Mouse (Mus musculus) ES-E14 (cell line): ENCODE measurements around the gene Glrb. TPM values are rescaled to one million over a fixed set of nuclear protein-coding genes. Genes with fewer than 3 reads are reported as not detected.

Experiments used
- DNase-seq: peaks from one replicate; pipeline ENCODE4 v3.0.0-alpha.2; 2013; ENCODE audit warnings: low read depth, low spot score
- H3K27ac ChIP-seq: 2 replicates; pipeline ENCODE4 v1.5.1; 2012; ENCODE audit warnings: low read depth, mild to moderate bottlenecking, low read length, moderate library complexity, mixed read lengths; ENCODE audit not compliant: poor library complexity, insufficient read depth, severe bottlenecking
- H3K36me3 ChIP-seq: 2 replicates; pipeline ENCODE4 v1.6.1; 2012; ENCODE audit warnings: mild to moderate bottlenecking, low read length, moderate library complexity, mixed read lengths; ENCODE audit not compliant: control insufficient read depth, poor library complexity, insufficient read depth, severe bottlenecking
- H3K4me1 ChIP-seq, 2 experiments: fragments of 150-350 bp in 1 of 2; sonication (generic) in 1 of 2; 2 replicates each; pipeline ENCODE4 v1.6.1; 2012; ENCODE audit warnings: low read length in 2 of 2, mild to moderate bottlenecking in 1 of 2, mixed read lengths in 1 of 2; ENCODE audit not compliant: control insufficient read depth in 2 of 2, insufficient read depth in 2 of 2, poor library complexity in 1 of 2
- H3K4me3 ChIP-seq, 2 experiments: fragments of 150-350 bp in 1 of 2; sonication (generic) in 1 of 2; 2 replicates each; pipeline ENCODE4 v1.5.1; 2012; ENCODE audit warnings: low read length in 2 of 2, low read depth in 1 of 2, mild to moderate bottlenecking in 1 of 2, mixed read lengths in 1 of 2; ENCODE audit not compliant: insufficient read depth in 1 of 2, poor library complexity in 1 of 2, severe bottlenecking in 1 of 2
- H3K9ac ChIP-seq: 2 replicates; pipeline ENCODE4 v1.6.1; 2012; ENCODE audit warnings: low read depth, mild to moderate bottlenecking, low read length, mixed read lengths; ENCODE audit not compliant: poor library complexity, insufficient read depth, severe bottlenecking
- H3K9me3 ChIP-seq: fragments of 150-350 bp; sonication (generic); 2 replicates; pipeline ENCODE4 v1.6.1; 2012; ENCODE audit warnings: low read depth, mild to moderate bottlenecking, low read length; ENCODE audit not compliant: control insufficient read depth, insufficient read depth
- CHD2 ChIP-seq: IDR thresholded peaks from 2 replicates; pipeline ENCODE4 v1.6.1; 2014; ENCODE audit warnings: mild to moderate bottlenecking, low read depth, low read length, inconsistent platforms
- HCFC1 ChIP-seq: IDR thresholded peaks from 2 replicates; pipeline ENCODE4 v1.6.1; 2012; ENCODE audit warnings: low read length, inconsistent platforms, borderline replicate concordance; ENCODE audit not compliant: insufficient read depth
- MAFK ChIP-seq: IDR thresholded peaks from 2 replicates; pipeline ENCODE4 v1.6.1; 2014; ENCODE audit warnings: mild to moderate bottlenecking, low read depth, low read length, inconsistent platforms; ENCODE audit not compliant: insufficient read depth
- ZC3H11A ChIP-seq: IDR thresholded peaks from 2 replicates; pipeline ENCODE4 v1.6.1; 2012; ENCODE audit warnings: low read depth, mild to moderate bottlenecking, inconsistent platforms, low read length, borderline replicate concordance
- ZNF384 ChIP-seq: IDR thresholded peaks from 2 replicates; pipeline ENCODE4 v1.6.1; 2012; ENCODE audit warnings: low read depth, low read length, inconsistent platforms
- in situ Hi-C, 2 experiments: fragments of 600-800 bp; cut with MboI; formaldehyde crosslinking; loops; one replicate each; pipeline ENCODE4 v1.15.1; 2025; ENCODE audit warnings: low sequenced_read_pairs in 2 of 2, inconsistent platforms in 1 of 2; ENCODE audit not compliant: unreplicated experiment in 2 of 2
- total RNA-seq: library from RNA; depleted of rRNA; stranded (reverse); fragments of 300-350 nt; gene quantifications from 2 replicates; pipeline ENCODE4 v1.2.3, GENCODE M21; 2012

The Glrb gene
- total RNA-seq, 1 experiment: 1.4 TPM

DNA sequence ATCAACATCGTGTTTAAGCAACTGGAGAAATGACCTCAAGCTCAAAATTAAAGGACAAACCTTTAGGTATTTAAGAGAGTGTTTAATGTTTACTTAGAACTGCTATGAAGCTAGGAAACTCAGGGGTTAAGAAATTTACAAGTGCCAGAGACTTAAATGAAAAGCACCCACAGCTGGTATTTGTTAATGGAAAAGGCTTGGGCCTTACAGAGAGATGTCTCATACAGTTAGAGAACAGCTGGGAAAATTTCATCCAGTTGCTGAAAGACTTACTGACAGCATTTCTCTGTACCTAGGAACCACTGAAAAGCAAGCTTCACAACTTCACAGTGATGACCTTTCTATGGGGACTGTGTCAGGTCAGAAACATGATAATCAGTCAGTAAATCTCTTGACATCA, 28.3 kb downstream of the Glrb start:
- no peak overlapping the region for H3K4me3 ChIP-seq
- no peaks in the 10 kb centered on the region for H3K4me1 ChIP-seq
- no peak overlapping the region for H3K27ac ChIP-seq
- H3K9ac ChIP-seq: no peak overlapping the region
- TF ChIP-seq HCFC1 (no peak), MAFK (no peak), ZC3H11A (no peak), ZNF384 (no peak), CHD2 (no peak)
- DNase-seq: no peak
- in situ Hi-C loops: no loop called here
- H3K9me3 ChIP-seq: no peaks in the 10 kb centered on the region
- H3K36me3 ChIP-seq: no peaks in the 10 kb centered on the region

DNA sequence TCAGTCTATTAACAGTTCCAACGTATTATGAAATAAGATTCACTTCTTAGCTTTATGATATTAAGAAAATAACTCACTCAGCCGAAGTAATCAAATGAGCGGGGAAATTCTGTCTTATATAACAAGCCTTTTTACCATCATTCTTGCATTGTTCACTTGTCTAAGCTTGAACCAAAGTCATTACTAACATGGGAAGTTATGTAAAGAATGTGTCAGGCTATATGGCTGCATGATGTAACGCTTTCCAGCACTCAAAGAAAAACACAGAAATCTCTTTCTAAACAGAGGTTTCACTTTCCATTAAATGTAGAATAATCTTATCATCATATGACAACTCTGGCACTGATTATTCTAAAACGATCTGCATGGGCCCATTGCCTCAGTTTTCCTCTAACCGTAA, 29.9 kb downstream of the Glrb start:
- in situ Hi-C loops: no loop called here
- Histone ChIP-seq H3K4me1 (no peaks in the 10 kb centered on the region), H3K9me3 (no peaks in the 10 kb centered on the region), H3K9ac (no peak overlapping the region), H3K27ac (no peak overlapping the region), H3K4me3 (no peak overlapping the region), H3K36me3 (no peaks in the 10 kb centered on the region)
- TF ChIP-seq CHD2: no peak
- no peak for TF ChIP-seq HCFC1
- TF ChIP-seq ZNF384: no peak
- no peak for TF ChIP-seq MAFK
- no peak for TF ChIP-seq ZC3H11A
- no peak for DNase-seq

- TF ChIP-seq CHD2 (no peak), ZNF384 (no peak), ZC3H11A (no peak), MAFK (no peak), HCFC1 (no peak)
- Histone ChIP-seq H3K27ac (no peak overlapping the region), H3K9ac (no peak overlapping the region), H3K9me3 (no peaks in the 10 kb centered on the region), H3K4me3 (no peak overlapping the region), H3K4me1 (no peaks in the 10 kb centered on the region), H3K36me3 (no peaks in the 10 kb centered on the region)
- in situ Hi-C loops: no loop called here
- DNase-seq: no peak
Measured at GRCm38 (mm10) chr3:80880660-80881293, 32.7 kb downstream of the Glrb start.

GRCm38 (mm10) chr3:80878571-80878970, 34.9 kb downstream of the Glrb start:
- H3K27ac ChIP-seq: no peak overlapping the region
- TF ChIP-seq CHD2 (no peak), ZNF384 (no peak), HCFC1 (no peak)
- no peak for DNase-seq
- no peaks in the 10 kb centered on the region for H3K4me1 ChIP-seq
- H3K36me3 ChIP-seq: no peaks in the 10 kb centered on the region
- no peaks in the 10 kb centered on the region for H3K9me3 ChIP-seq
- H3K9ac ChIP-seq: no peak overlapping the region
- H3K4me3 ChIP-seq: no peak overlapping the region
- in situ Hi-C loops: no loop called here
